Mouse (Mus musculus): ENCODE results near the gene Tmem104. TPM values are rescaled to one million over a fixed set of nuclear protein-coding genes. Genes with fewer than 3 reads are reported as not detected.
A peak's percentile ranks its signal among the peaks of the same experiment; 100 is the strongest.

Tmem104 gene
- polyA plus RNA-seq, 1 experiment from 2014 or later = 8.6 TPM

- Histone ChIP-seq H3K4me3 (ENCODE audit: low read length) (no peak overlapping the region), H3K9ac (ENCODE audit: low read length) (no peak overlapping the region), H3K4me1 (replicated peaks; ENCODE audit: control insufficient read depth, insufficient read depth, low read length) (no peaks in the 10 kb centered on the region), H3K9me3 (ENCODE audit: control insufficient read depth, low read length) (no peaks in the 10 kb centered on the region), H3K36me3 (ENCODE audit: control insufficient read depth, insufficient read depth, low read length) (no peaks in the 10 kb centered on the region), H3K27ac (ENCODE audit: low read length) (no peak overlapping the region), H3K4me2 (ENCODE audit: low read depth, low read length) (no peak overlapping the region), H3K27me3 (ENCODE audit: control insufficient read depth, insufficient read depth, low read depth, low read length) (no peaks in the 10 kb centered on the region)
- ATAC-seq (ENCODE audit: low read depth) = no peak
- 78% methylated on average over 25 of the region's 25 CpGs for WGBS
Observed at GRCm38 (mm10) chr11:115208776-115209732, 21.8 kb downstream of the Tmem104 start.

- no peak overlapping the region for H3K27ac ChIP-seq (ENCODE audit: low read length)
- no peaks in the 10 kb centered on the region for H3K4me1 ChIP-seq (replicated peaks; ENCODE audit: control insufficient read depth, insufficient read depth, low read length)
- H3K4me3 ChIP-seq (ENCODE audit: low read length) = no peak overlapping the region
- 87% methylated on average over 7 of the region's 7 CpGs for WGBS
- no peaks in the 10 kb centered on the region for H3K36me3 ChIP-seq (ENCODE audit: control insufficient read depth, insufficient read depth, low read length)
- H3K4me2 ChIP-seq (ENCODE audit: low read depth, low read length) = no peak overlapping the region
- H3K9me3 ChIP-seq (ENCODE audit: control insufficient read depth, low read length) = no peaks in the 10 kb centered on the region
- no peak overlapping the region for H3K9ac ChIP-seq (ENCODE audit: low read length)
- no peaks in the 10 kb centered on the region for H3K27me3 ChIP-seq (ENCODE audit: control insufficient read depth, insufficient read depth, low read depth, low read length)
- no peak for ATAC-seq (ENCODE audit: low read depth)
Observed at GRCm38 (mm10) chr11:115209958-115210357, 22.7 kb downstream of the Tmem104 start.

- no peak overlapping the region for H3K9ac ChIP-seq (ENCODE audit: low read length)
- no peak overlapping the region for H3K27ac ChIP-seq (ENCODE audit: low read length)
- H3K9me3 ChIP-seq (ENCODE audit: control insufficient read depth, low read length) = no peaks in the 10 kb centered on the region
- no peaks in the 10 kb centered on the region for H3K4me1 ChIP-seq (replicated peaks; ENCODE audit: control insufficient read depth, insufficient read depth, low read length)
- no peak overlapping the region for H3K4me2 ChIP-seq (ENCODE audit: low read depth, low read length)
- no peak for ATAC-seq (ENCODE audit: low read depth)
- no peaks in the 10 kb centered on the region for H3K27me3 ChIP-seq (ENCODE audit: control insufficient read depth, insufficient read depth, low read depth, low read length)
- no peaks in the 10 kb centered on the region for H3K36me3 ChIP-seq (ENCODE audit: control insufficient read depth, insufficient read depth, low read length)
- 38% methylated on average over 13 of the region's 13 CpGs for WGBS
- no peak overlapping the region for H3K4me3 ChIP-seq (ENCODE audit: low read length)
Observed at GRCm38 (mm10) chr11:115212116-115212515, 24.8 kb downstream of the Tmem104 start.

- peak; percentile 68 for ATAC-seq (ENCODE audit: low read depth)
- H3K9ac ChIP-seq (ENCODE audit: low read length) = no peak overlapping the region
- H3K4me1 ChIP-seq (replicated peaks; ENCODE audit: control insufficient read depth, insufficient read depth, low read length) = peaks cover 12% of the 10 kb centered on the region
- H3K27me3 ChIP-seq (ENCODE audit: control insufficient read depth, insufficient read depth, low read depth, low read length) = no peaks in the 10 kb centered on the region
- H3K9me3 ChIP-seq (ENCODE audit: control insufficient read depth, low read length) = no peaks in the 10 kb centered on the region
- no peaks in the 10 kb centered on the region for H3K36me3 ChIP-seq (ENCODE audit: control insufficient read depth, insufficient read depth, low read length)
- no peak overlapping the region for H3K4me2 ChIP-seq (ENCODE audit: low read depth, low read length)
- H3K4me3 ChIP-seq (ENCODE audit: low read length) = no peak overlapping the region
- H3K27ac ChIP-seq (ENCODE audit: low read length) = no peak overlapping the region
- 34% methylated on average over 5 of the region's 5 CpGs for WGBS
Observed at GRCm38 (mm10) chr11:115215123-115215522, 27.8 kb downstream of the Tmem104 start.

GRCm38 (mm10) chr11:115217439-115218410, 30.4 kb downstream of the Tmem104 start:
- WGBS = 57% methylated on average over 18 of the region's 18 CpGs
- H3K9ac ChIP-seq (ENCODE audit: low read length) = no peak overlapping the region
- H3K36me3 ChIP-seq (ENCODE audit: control insufficient read depth, insufficient read depth, low read length) = no peaks in the 10 kb centered on the region
- H3K27me3 ChIP-seq (ENCODE audit: control insufficient read depth, insufficient read depth, low read depth, low read length) = no peaks in the 10 kb centered on the region
- no peak overlapping the region for H3K27ac ChIP-seq (ENCODE audit: low read length)
- no peak for ATAC-seq (ENCODE audit: low read depth)
- no peaks in the 10 kb centered on the region for H3K9me3 ChIP-seq (ENCODE audit: control insufficient read depth, low read length)
- peaks cover 23% of the 10 kb centered on the region for H3K4me1 ChIP-seq (replicated peaks; ENCODE audit: control insufficient read depth, insufficient read depth, low read length)
- H3K4me3 ChIP-seq (ENCODE audit: low read length) = no peak overlapping the region
- no peak overlapping the region for H3K4me2 ChIP-seq (ENCODE audit: low read depth, low read length)

- Histone ChIP-seq H3K4me2 (ENCODE audit: low read depth, low read length) (no peak overlapping the region), H3K4me1 (replicated peaks; ENCODE audit: control insufficient read depth, insufficient read depth, low read length) (peaks cover 35% of the 10 kb centered on the region), H3K9ac (ENCODE audit: low read length) (no peak overlapping the region), H3K36me3 (ENCODE audit: control insufficient read depth, insufficient read depth, low read length) (no peaks in the 10 kb centered on the region), H3K27ac (ENCODE audit: low read length) (no peak overlapping the region), H3K4me3 (ENCODE audit: low read length) (no peak overlapping the region), H3K9me3 (ENCODE audit: control insufficient read depth, low read length) (no peaks in the 10 kb centered on the region), H3K27me3 (ENCODE audit: control insufficient read depth, insufficient read depth, low read depth, low read length) (no peaks in the 10 kb centered on the region)
- 30% methylated on average over 9 of the region's 9 CpGs for WGBS
- ATAC-seq (ENCODE audit: low read depth) = peak; percentile 23; the same call in 1 of the 2 replicates
Observed at GRCm38 (mm10) chr11:115219263-115219662, 32.0 kb downstream of the Tmem104 start.

GRCm38 (mm10) chr11:115219685-115220084, 32.4 kb downstream of the Tmem104 start:
- Histone ChIP-seq H3K4me3 (ENCODE audit: low read length) (no peak overlapping the region), H3K4me1 (replicated peaks; ENCODE audit: control insufficient read depth, insufficient read depth, low read length) (peaks cover 35% of the 10 kb centered on the region), H3K9me3 (ENCODE audit: control insufficient read depth, low read length) (no peaks in the 10 kb centered on the region), H3K27ac (ENCODE audit: low read length) (no peak overlapping the region), H3K9ac (ENCODE audit: low read length) (no peak overlapping the region), H3K27me3 (ENCODE audit: control insufficient read depth, insufficient read depth, low read depth, low read length) (no peaks in the 10 kb centered on the region), H3K36me3 (ENCODE audit: control insufficient read depth, insufficient read depth, low read length) (no peaks in the 10 kb centered on the region), H3K4me2 (ENCODE audit: low read depth, low read length) (no peak overlapping the region)
- WGBS = 69% methylated on average over 10 of the region's 10 CpGs
- ATAC-seq (ENCODE audit: low read depth) = no peak

GRCm38 (mm10) chr11:115222077-115222476, 34.8 kb downstream of the Tmem104 start:
- peaks cover 35% of the 10 kb centered on the region for H3K4me1 ChIP-seq (replicated peaks; ENCODE audit: control insufficient read depth, insufficient read depth, low read length)
- H3K9me3 ChIP-seq (ENCODE audit: control insufficient read depth, low read length) = no peaks in the 10 kb centered on the region
- H3K36me3 ChIP-seq (ENCODE audit: control insufficient read depth, insufficient read depth, low read length) = no peaks in the 10 kb centered on the region
- no peak overlapping the region for H3K27ac ChIP-seq (ENCODE audit: low read length)
- peak; percentile 73 for ATAC-seq (ENCODE audit: low read depth)
- no peak overlapping the region for H3K9ac ChIP-seq (ENCODE audit: low read length)
- 10% methylated on average over 12 of the region's 12 CpGs for WGBS
- no peak overlapping the region for H3K4me3 ChIP-seq (ENCODE audit: low read length)
- H3K4me2 ChIP-seq (ENCODE audit: low read depth, low read length) = peak overlapping the region; percentile 32
- H3K27me3 ChIP-seq (ENCODE audit: control insufficient read depth, insufficient read depth, low read depth, low read length) = no peaks in the 10 kb centered on the region

- Histone ChIP-seq H3K4me2 (ENCODE audit: low read depth, low read length) (peak overlapping the region; percentile 32), H3K36me3 (ENCODE audit: control insufficient read depth, insufficient read depth, low read length) (no peaks in the 10 kb centered on the region), H3K4me1 (replicated peaks; ENCODE audit: control insufficient read depth, insufficient read depth, low read length) (peaks cover 35% of the 10 kb centered on the region), H3K4me3 (ENCODE audit: low read length) (no peak overlapping the region), H3K27me3 (ENCODE audit: control insufficient read depth, insufficient read depth, low read depth, low read length) (no peaks in the 10 kb centered on the region), H3K9me3 (ENCODE audit: control insufficient read depth, low read length) (no peaks in the 10 kb centered on the region), H3K27ac (ENCODE audit: low read length) (no peak overlapping the region), H3K9ac (ENCODE audit: low read length) (no peak overlapping the region)
- no peak for ATAC-seq (ENCODE audit: low read depth)
- WGBS = 9% methylated on average over 5 of the region's 5 CpGs
Observed at GRCm38 (mm10) chr11:115222570-115222969, 35.3 kb downstream of the Tmem104 start.
